Mouse (Mus musculus): Measurements from ENCODE around the gene Cyp4a29. TPM values are rescaled to one million over a fixed set of nuclear protein-coding genes. Genes with fewer than 3 reads are reported as not detected.

Gene Cyp4a29
- polyA plus RNA-seq (2012; rRNA removed), result not detected in 2 replicates

DNA sequence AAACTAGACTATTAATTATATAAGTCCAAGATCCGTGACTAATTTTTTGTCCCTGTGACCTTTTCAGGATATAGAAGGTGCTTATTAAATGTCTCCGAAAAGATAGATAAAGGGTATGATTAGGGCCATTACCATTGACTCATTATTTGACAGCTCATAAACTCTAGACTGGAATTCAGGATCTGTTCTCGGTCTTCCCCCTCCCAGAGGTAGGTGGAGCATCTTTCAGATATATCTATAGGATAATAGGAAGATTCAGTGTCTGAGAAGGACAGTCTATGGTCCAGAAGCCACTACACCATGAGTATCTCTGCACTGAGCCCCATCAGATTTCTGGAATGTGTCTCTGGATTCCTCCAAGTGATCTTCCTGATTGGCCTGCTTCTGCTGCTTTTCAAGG is at the start of gene Cyp4a29:
Gene Cyp4a29 (plus strand): TSS at position 301 of the 400 bp plus-strand sequence.

DNA sequence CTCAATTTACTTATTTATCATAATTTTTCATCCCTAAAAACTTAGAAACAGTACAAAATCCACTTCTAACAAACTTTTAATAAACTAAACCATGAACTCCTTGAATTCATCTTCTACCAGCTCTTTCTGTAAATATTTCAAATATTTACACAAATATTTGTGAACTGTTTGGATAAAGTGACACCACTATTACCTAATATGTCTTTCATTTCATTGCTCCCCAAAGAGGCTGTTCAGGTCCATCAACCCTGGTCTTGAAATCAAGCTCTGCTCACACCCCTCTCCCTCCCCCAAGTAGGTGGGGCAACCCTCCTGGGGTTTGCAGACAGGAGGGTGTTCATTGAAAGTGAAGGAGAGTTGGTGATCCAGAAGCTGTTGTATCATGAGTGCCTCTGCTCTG is 56.9 kb downstream of the Cyp4a29 start, which contains the start of gene Cyp4a12a:
Gene Cyp4a12a (plus strand): TSS at position 301 of the 400 bp plus-strand sequence.

Other genes with a start within 250 kb of the Cyp4a29 start
- gene Stil, start 241.9 kb upstream of the Cyp4a29 start, polyA plus RNA-seq (2012; rRNA removed), result 8.1 and 9.8 TPM in 2 replicates
- gene Tal1, start 185.7 kb upstream of the Cyp4a29 start, polyA plus RNA-seq (2012; rRNA removed), result 61.9 and 80.4 TPM in 2 replicates
- 16.9 and 19.1 TPM in 2 replicates for gene Pdzk1ip1, start 153.4 kb upstream of the Cyp4a29 start, polyA plus RNA-seq (2012; rRNA removed)
- gene Cyp4x1, start 107.8 kb upstream of the Cyp4a29 start, polyA plus RNA-seq (2012; rRNA removed), result 0.05 and 0.07 TPM in 2 replicates
- not detected in 2 replicates for gene Cyp4a12a, start 57.0 kb downstream of the Cyp4a29 start, polyA plus RNA-seq (2012; rRNA removed)
- gene Cyp4a12b, start 169.5 kb downstream of the Cyp4a29 start, polyA plus RNA-seq (2012; rRNA removed), result not detected in 2 replicates
- not detected in 2 replicates for gene Cyp4a30b, start 210.5 kb downstream of the Cyp4a29 start, polyA plus RNA-seq (2012; rRNA removed)

Measured in liver, embryonic 14 days (tissue).